Mouse (Mus musculus): ENCODE measurements around the gene Slc24a3. TPM values are rescaled to one million over a fixed set of nuclear protein-coding genes. Genes with fewer than 3 reads are reported as not detected.

Gene Slc24a3
- total RNA-seq, 2 experiments from 2014 or later: 192 to 218 TPM

DNA sequence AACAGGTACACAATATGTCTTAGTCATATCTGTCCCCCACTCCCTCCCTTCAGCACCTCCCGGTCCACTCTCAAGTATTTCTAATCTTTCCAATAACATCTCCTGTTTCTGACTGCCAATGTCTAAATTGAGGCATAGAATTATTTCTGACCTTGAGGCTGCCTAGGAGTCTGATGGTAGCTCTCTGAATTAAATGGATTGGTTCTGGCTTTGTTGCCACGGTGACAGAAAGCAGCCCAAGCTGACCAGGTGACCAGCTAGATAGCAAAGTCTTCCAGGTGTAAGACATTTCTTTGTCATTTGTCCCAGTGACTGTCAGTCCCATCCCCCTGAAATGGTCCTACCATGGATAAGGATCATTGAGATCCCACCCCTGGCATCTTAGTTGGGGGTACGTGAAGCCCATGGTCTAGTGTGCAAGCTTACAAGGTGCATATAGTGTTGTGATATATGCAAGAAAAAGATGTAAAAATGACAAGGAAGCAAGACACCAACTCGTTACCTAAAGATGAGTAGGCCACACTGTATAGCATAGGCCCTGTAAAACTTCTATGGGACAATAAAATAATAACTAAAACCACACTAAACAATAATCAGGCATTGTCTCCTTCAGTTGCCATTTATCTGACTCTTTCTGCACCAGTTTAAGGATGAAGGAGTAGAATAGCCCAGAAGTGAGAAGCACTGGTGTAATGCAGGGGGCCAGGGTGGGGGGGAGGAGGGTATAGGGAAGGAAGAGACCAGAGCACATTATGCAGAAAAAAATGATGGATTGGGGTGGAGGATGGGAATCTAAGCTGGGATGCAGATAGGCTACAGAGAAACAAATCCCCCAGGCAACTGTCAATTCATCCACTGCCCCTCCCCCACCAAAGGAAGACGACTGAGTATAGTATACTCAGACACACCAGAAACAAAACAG is 253.7 kb downstream of the Slc24a3 start:
- no peak for DNase-seq (ENCODE audit: low spot score in 2 of 2)

DNA sequence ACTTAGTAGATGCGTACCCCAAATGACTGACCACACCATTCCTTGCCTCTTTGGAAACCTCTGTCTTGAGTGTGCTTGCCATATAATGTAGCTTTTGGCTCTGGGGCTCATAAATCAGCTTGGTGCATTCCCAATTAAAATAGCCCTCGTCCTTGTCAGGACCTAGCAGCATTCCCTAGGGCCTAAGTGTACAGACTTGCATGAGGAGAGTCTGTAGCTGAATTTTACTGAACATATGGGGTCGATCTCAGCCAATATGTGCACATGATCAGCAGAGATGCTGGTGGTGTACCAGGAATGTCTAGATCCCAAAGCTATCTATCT is 254.3 kb downstream of the Slc24a3 start:
- DNase-seq (ENCODE audit: low spot score in 2 of 2): no peak

DNA sequence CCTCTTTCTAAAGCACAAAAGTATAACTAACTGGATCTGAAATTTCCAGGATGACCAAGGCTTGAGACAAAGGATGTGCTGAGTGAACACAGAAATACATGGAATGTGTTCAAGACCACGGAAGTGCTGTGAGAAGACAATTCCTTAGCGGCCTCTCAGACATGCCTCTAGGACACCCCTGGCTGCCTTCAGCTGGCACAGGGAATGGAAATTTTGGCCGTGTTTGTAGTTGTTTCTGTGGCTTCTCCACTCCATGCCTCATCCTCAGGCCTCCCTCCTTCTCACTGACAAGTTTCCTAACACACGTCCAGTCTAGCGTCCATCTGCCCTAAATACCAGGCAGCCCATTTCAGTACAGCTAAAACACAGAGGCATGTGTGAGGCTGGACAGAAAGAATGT is 262.4 kb downstream of the Slc24a3 start:
- DNase-seq (ENCODE audit: low spot score in 2 of 2): no peak

DNA sequence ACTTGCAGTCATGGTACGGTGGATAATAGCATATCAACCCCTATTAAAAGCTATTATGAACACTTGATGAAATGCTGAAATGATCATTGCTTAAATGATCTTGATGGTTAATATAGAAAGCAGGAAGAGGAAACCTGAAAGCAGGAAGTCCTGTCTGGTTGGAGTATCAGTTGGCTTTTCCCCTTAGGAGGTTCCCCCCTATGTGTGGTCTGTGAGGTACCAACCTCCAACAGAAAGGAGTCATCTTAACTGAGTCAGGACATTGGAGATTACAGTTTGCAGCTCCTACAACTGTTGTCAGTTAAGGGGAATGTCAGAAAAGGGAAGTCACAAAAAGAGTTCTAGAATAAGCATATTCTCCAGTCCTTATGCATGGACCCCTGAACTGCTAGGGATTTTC is 266.5 kb downstream of the Slc24a3 start:
- no peak for DNase-seq (ENCODE audit: low spot score in 2 of 2)

DNA sequence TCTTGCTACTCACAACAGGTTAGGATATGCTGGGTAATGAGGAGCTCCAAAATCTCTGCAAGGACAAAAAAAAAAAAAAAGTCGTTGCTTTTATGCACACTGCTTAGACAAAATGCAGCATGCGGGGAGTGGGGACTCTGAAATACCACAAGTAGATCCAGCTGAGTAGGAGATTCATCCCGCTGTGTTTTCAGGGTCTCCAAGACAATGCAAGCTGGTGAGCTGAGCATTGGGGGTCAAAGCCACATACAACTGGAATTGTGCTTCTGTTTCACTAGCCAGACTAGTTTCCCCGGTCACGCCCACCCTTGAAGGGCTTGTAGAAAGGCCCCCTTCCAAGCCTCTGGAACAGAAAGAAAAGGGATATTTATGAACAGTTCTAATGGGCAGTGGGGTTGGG is 270.8 kb downstream of the Slc24a3 start:
- no peak for DNase-seq (ENCODE audit: low spot score in 2 of 2)

DNA sequence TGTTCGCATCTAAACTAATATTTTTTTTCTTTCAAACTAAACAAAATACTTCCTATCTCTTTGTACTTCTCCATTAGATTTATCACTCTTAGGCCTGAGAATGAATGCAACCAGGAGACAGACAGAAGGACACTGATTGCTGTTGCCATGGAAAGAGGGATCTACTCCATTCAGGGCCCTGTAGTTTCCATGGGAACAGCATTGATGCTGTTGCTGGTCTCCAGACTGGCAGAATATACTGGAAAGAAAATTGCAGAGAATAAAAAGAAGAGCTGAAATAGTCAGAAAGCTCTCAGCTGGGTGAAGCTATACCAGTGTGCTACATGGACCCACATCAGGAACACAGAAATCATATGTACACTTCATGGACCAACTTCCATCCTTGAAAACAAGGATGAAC is 272.2 kb downstream of the Slc24a3 start:
- peak in 1 of 2 experiments; percentile 57 for DNase-seq (ENCODE audit: low spot score in 2 of 2)

DNA sequence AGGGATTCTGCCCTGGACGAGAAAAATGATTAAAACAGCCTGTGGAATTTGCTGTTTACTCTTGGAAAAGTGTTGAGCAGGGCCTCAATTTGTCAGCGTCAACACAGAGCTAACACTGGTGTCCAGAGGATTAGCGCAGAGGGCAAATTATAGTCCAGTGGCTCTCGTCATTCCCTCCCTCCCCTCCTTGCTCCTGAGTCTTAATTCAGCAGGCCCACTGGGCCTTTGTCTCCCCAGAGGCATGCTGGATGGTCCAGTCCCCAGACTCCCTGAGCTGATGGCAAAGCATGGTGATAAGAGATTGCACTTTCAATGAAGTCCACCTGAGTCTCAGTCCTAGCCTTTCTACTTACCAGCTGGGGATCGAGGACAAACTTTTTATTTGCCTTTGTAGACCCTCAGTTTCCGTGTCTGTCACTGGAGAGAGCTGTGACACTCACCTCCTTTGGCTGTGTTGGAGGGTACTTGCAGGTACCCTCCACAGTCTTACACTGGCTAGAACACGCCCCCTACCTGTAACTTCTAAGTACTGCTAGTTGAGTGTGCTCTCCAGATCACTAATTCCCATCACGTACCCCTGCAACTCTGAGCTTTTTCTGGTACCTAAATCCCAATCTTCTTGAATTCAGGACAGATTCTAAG is 289.7 kb downstream of the Slc24a3 start:
- no peak for DNase-seq (ENCODE audit: low spot score in 2 of 2)

DNA sequence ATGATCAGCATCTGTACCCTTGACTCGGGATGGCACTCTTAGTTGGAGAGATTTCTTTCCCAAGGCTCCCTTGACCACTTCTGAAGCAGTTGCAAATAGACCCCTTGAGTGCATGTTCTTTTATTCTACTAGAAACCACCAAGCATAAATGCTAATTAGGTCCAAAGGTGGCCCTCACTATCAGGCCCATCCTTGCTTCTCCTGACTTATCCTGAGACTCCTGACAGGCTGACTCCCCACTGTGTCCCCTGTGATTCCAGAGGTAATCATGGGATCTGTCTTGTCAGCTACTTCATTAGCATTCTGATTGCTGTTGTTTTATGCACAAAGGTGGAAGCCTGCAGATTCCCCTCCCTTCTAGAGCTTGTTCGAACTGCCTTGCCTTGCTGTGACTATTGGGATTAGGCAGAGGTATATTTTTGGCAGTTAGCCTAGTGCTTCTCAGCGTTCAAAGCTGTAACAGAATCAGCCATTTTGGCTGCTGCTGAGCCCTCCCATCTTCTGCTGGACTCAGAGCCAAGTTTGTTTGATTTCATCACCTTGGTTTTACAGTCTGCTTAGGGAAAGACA is 293.4 kb downstream of the Slc24a3 start:
- no peak for DNase-seq (ENCODE audit: low spot score in 2 of 2)

DNA sequence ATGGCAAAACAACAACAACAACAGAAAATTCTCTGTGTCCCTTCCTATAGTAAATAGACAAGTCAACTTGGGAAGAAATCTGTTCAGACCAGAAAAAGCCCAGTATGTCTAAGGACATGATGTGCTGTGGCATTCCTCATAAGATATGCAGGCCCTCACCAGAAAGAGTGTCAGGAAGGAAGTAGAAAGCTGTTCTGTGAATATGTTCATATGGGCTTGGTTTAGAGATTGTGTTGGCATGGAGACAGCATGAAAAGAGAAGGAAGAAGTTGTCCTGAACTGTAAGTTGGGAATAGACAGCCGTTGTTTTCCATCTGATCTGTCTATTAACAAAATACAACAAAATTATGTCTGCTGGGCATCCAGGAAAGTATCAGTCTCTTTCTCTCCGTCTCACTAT is 294.7 kb downstream of the Slc24a3 start:
- peak in 1 of 2 experiments; percentile 51 for DNase-seq (ENCODE audit: low spot score in 2 of 2)

DNA sequence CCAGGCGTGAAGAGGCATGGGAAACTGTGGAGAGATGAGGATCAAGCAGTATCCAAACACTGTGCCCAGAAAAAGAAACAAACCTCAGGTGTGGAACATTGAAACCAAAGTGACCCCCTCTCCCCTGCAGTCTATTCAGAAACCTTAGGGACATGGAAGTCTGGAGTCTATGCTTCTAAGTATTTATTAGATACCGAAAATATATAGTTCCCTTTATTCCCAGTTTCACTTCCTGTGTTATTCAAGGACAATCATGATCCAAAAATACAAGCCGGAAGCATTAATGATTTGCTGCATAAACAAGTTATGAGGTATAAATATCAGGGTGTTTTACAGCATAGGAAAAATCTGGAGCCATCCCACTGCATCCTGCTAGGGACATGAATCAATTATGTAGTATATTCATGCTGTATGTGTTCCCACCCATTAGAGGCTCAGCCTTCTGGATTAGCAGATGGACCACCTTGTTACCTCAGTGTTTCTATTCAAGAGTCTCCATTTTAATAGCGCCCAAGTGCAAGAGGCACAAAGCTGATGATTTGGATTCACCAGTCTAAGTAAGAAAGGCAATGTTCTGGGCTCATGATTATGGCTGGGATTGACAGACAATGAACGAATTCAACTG is 301.3 kb downstream of the Slc24a3 start:
- peak in 1 of 2 experiments; percentile 53 for DNase-seq (ENCODE audit: low spot score in 2 of 2)

DNA sequence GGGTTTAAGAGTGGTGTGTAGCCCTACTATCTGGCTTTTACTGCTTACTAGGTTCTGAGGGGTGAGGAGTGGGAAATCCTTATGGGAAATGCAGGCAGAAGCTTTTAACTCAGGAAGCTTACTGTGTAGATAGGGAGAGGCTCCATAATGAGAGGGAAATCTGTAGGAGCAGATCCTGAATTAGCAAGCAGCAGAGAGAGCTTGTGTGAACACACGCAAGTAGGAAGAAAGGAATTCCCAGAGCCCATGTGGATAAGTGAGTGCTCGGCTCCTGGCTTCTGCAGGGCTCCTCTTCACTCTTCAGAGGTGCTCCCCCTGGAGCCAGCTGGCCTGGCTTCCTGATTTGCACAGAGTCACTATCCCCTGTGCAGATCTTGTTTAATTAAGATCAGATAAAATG is 309.9 kb downstream of the Slc24a3 start:
- DNase-seq (ENCODE audit: low spot score in 2 of 2): no peak

DNA sequence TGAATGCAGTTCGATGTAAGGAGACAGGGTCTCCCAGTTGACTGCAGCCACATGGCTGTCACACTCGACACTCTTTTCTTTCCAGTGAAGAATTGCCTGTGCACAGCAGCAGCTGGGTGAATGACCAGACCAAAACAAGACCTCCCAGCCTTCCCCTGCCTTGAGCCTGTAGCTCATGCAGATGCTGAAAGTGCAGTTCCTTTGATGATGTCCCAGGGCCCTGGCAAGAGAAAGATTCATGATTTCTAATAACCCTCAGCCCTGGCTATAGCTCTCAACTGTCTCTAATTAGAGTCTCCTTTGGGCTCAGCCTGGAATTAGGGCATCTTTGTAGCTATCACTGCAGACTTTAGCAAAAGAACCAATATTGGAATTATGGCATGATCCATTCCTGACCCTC is 312.1 kb downstream of the Slc24a3 start:
- DNase-seq (ENCODE audit: low spot score in 2 of 2): no peak

DNA sequence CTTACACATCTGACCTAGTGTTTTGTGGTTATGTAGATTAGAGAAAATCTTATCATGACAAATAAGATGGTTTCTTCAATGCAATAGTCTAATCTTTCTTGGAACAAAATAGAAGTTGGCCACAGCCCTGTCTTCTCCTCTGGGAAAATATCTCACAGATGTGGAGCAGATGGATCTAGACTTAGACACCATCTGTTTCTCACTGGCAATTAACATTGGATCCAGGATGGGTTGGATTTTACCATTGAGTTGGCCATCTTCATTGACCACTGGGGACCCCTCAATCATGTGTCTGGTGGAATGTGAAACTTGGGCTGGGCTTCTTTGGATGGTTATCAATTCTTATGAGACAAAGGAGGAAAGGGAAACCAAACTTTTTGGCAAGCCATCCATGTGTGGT is 332.7 kb downstream of the Slc24a3 start:
- no peak for DNase-seq (ENCODE audit: low spot score in 2 of 2)

DNA sequence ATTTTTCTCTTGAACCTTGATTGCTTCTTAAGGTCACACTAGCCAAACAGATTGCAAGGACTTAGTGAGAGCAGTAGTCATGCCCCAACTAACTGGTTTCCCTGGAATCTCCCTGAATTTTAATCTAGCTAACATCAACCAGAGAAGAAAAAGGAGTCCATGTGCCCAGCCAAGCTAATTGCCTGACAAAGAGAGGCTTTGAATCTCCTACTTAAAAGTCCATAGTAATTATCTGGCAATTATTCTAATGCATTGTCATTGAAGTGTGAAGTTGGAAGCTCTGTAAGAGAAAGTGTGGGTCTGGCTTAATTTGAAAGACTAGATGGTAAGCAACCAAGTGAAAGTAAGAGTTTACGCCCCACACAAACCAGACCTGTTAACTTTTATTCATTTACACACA is 333.9 kb downstream of the Slc24a3 start:
- no peak for DNase-seq (ENCODE audit: low spot score in 2 of 2)

DNA sequence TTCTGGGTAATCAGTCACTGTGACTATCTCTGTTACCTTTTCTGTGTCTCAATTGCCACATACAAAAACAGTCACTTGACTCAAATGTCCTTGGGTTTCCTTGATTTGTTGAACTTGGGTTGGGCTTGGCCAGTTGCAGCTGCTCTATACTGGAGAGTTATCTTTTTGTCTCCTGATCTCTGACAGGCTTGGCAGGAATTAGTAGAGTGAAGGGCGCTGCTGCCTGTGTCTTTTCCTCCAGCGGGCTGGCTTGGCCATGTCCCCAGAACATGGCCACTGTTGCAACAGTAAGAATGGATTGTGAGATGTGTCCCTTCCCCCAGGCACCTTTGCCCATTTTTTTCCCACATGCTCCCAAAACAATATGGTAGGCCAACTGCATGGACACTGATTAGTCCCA is 340.1 kb downstream of the Slc24a3 start:
- no peak for DNase-seq (ENCODE audit: low spot score in 2 of 2)

DNA sequence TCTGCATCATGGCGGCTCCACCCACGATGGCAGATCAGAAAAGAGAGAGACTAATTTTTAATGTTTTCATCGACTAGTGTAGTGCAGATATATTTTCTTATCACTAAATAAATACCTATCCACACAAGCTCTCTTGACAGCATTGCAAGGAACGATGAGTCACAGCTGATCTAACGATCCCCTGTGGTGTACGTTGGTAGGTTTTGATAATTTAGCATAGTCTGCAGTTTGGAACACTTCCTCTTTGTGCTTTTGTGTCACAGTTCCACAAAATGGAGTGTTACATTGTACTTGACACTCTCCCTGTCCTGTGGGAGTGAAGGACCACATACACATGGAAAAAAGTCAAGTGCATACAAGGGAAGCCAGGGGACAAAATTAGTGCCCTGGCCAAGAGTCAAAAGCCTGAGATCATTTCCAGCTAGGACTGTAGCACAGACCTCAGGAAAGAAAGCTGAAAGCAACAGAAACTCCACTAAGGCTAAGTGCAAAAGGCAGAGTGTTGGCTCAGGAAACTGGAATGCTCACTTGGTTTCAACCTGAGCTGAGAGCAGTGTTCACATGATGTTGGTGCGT is 343.2 kb downstream of the Slc24a3 start:
- no peak for DNase-seq (ENCODE audit: low spot score in 2 of 2)

DNA sequence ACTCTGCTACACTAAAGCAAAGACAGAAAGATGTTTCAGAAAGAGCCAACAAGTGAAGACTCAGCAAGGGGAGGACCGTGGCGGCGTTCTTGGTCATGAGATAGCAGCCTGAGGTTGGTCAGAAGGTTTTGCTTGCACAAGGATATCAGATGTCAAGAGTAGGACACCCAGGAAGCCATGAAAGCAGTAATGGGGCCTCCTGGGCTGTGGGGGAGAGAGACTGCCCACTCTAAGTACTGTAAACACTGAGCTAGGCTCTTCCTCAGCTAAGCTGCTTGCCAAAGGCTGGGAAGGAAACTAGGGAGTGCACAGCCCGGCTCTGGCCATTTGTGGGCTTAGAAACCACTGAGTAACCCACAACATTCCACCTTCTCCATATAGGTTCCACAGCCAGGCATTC is 348.4 kb downstream of the Slc24a3 start:
- DNase-seq (ENCODE audit: low spot score in 2 of 2): no peak

DNA sequence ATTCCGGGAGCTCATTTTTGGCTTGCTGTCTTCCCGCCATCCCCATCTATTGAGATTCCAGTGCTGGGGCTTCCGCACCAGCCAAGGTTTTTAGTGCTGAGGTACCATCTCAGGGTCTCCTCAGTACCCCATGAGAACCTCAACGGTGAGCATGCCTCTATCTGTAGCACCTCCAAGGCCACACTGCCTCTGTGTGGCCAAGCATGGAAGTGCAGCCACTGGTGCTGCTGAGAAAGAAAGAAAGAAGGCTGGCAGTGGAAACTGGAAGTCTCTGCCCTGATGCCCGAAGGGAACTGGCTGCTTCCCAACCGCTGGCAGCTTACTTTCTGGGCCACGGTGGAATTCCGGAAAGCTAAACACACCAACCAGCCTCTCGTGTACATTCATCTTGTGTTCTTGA is 349.8 kb downstream of the Slc24a3 start:
- DNase-seq (ENCODE audit: low spot score in 2 of 2): peak; percentile 86 to 89

DNA sequence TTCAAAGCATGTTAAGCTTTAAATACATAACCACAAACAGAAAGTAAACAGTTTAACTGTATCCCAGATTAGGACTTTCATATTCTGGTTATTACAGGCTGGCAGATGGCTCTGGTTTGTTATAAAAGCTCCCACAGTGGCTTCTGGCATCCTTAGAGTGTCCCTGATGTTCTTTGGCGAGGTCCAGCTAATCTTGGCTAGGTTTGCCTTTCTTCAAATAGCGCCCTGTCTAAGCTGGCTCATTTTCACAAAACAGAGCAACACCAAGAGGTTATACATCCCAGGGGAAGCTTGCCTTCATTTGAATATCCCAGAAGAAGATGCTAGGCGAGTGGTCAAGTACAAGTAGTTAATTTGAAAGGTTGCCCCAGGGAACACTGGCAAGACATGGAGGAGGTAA is 354.5 kb downstream of the Slc24a3 start:
- peak in 1 of 2 experiments; percentile 43 for DNase-seq (ENCODE audit: low spot score in 2 of 2)

DNA sequence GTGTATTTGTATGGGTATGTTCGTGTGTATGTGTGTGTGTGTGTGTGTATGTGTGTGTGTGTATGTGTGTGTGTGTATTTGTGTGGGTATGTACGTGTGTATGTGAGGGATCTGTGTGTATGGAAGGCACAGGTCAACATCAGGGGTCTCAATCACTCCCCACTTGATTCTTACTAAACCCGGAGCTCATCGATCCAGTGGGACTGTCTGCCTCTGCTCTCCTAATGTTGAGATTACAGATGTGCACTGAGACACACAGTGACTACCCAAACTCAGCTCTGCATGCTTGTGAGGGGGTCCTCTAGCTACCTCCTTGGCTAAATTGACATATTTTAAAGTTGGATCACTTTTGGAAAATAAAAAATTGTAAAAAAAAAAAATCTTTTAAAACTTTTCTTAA is 355.8 kb downstream of the Slc24a3 start:
- no peak for DNase-seq (ENCODE audit: low spot score in 2 of 2)

DNA sequence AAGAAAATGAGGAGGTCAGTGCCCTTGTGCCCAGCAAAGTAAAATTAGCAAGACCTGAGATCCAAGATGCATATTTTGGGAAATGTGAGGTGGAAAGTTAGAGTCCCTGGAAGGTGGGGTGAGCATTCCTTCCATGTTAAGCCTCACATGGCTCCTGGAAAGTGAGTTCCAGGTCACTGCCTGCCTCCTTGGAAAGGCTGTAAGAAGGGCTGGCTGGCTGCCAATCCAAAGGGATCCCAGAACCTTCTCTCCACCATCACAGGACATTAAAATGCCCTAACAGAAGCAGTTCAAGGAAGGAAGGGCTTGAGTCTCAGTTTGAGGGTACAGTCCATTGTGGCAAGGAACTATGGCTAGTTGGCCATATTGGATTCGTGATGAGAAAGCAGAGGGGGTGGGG is 359.6 kb downstream of the Slc24a3 start:
- no peak for DNase-seq (ENCODE audit: low spot score in 2 of 2)

DNA sequence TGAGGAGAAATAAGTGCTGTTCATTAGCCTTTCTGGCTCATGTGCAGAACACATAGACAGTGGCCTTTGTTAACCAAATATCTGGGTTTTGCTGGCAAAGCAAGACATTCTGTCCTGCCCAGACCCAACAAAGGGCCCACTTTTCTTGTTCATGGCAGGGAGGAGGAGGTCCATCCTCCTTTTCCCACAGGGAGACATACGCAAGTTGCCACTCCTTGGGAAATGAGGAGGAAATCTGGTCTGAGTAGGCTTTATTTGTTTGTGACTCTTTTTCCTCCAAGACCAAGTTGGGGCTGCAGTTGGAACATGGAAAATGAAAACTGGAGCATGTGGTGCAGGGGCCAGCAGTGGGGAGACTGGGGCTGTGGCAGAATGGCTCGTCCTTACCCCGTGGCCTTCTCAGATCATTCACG is 363.4 kb downstream of the Slc24a3 start:
- peak; percentile 40 to 64 for DNase-seq (ENCODE audit: low spot score in 2 of 2)

All from layer of hippocampus, postnatal 14 days (tissue).